Mouse (Mus musculus) CH12.LX (cell line): Measurements from ENCODE around the gene Slain1. TPM values are rescaled to one million over a fixed set of nuclear protein-coding genes. Genes with fewer than 3 reads are reported as not detected.

Experiments used
- DNase-seq: peaks from one replicate; pipeline ENCODE4 v3.0.0-alpha.2; 2013; ENCODE audit errors: extremely low read depth
- H3K27ac ChIP-seq: 2 replicates; pipeline ENCODE4 v1.5.1; 2012; ENCODE audit warnings: low read depth, mild to moderate bottlenecking, control low read depth, moderate library complexity; ENCODE audit not compliant: insufficient read depth
- H3K27me3 ChIP-seq: replicated peaks from 2 replicates; pipeline ENCODE3; 2012; ENCODE audit warnings: inconsistent platforms
- H3K36me3 ChIP-seq, 2 experiments: replicated peaks in 1 of 2; 2 replicates each; pipeline versions ENCODE3 to v1.6.1; 2012; ENCODE audit warnings: inconsistent platforms in 1 of 2, low read length in 1 of 2, mild to moderate bottlenecking in 1 of 2, mixed read lengths in 1 of 2, moderate library complexity in 1 of 2; ENCODE audit not compliant: control insufficient read depth in 1 of 2, insufficient read depth in 1 of 2
- H3K4me1 ChIP-seq, 2 experiments: 2 replicates each; pipeline ENCODE4 v1.6.1; 2012; ENCODE audit warnings: inconsistent platforms in 1 of 2, moderate library complexity in 1 of 2; ENCODE audit not compliant: insufficient read depth in 2 of 2, control insufficient read depth in 1 of 2
- H3K4me2 ChIP-seq: 2 replicates; pipeline ENCODE4 v1.6.1; 2012; ENCODE audit warnings: low read depth, mild to moderate bottlenecking, control low read depth; ENCODE audit not compliant: poor library complexity, insufficient read depth, severe bottlenecking
- H3K4me3 ChIP-seq, 3 experiments: fragments of 150-350 bp in 1 of 3; sonication (generic) in 1 of 3; replicated peaks in 1 of 3; 2 replicates each; pipeline versions ENCODE3 to v1.5.1; 2011 to 2012; ENCODE audit warnings: low read depth in 2 of 3, low read length in 2 of 3, mild to moderate bottlenecking in 2 of 3, moderate library complexity in 2 of 3, control low read depth in 1 of 3, improper control_type of control experiment in 1 of 3, inconsistent platforms in 1 of 3, mixed read lengths in 1 of 3; ENCODE audit not compliant: poor library complexity in 1 of 3
- H3K79me2 ChIP-seq: replicated peaks from 2 replicates; pipeline ENCODE4 v1.6.1; 2012; ENCODE audit warnings: mild to moderate bottlenecking, moderate library complexity; ENCODE audit not compliant: control insufficient read depth, poor library complexity, insufficient read depth, severe bottlenecking; ENCODE audit errors: extremely low read depth
- H3K9ac ChIP-seq: 2 replicates; pipeline ENCODE4 v1.6.1; 2012; ENCODE audit warnings: low read depth, mild to moderate bottlenecking, control low read depth, moderate library complexity; ENCODE audit not compliant: insufficient read depth
- H3K9me3 ChIP-seq: replicated peaks from 2 replicates; pipeline ENCODE3; 2012; ENCODE audit warnings: low read length, inconsistent platforms, mixed read lengths
- BHLHE40 ChIP-seq: IDR thresholded peaks from 2 replicates; pipeline ENCODE4 v1.6.1; 2011; ENCODE audit warnings: mild to moderate bottlenecking, low read depth, low read length, improper control_type of control experiment
- CTCF ChIP-seq, 2 experiments: IDR thresholded peaks in 1 of 2; conservative IDR thresholded peaks in 1 of 2; 2 replicates each; pipeline ENCODE4 v1.5.1; 2011 to 2012; ENCODE audit warnings: low read depth in 2 of 2, low read length in 2 of 2, improper control_type of control experiment in 1 of 2, inconsistent platforms in 1 of 2, mild to moderate bottlenecking in 1 of 2, moderate library complexity in 1 of 2
- E2F4 ChIP-seq: IDR thresholded peaks from 2 replicates; pipeline ENCODE4 v1.6.1; 2011; ENCODE audit warnings: low read depth, low read length, improper control_type of control experiment; ENCODE audit not compliant: insufficient replicate concordance
- ELF1 ChIP-seq: IDR thresholded peaks from 2 replicates; pipeline ENCODE4 v1.6.1; 2014; ENCODE audit warnings: low read depth, mild to moderate bottlenecking, inconsistent platforms, low read length, improper control_type of control experiment
- ETS1 ChIP-seq: conservative IDR thresholded peaks from 2 replicates; pipeline ENCODE4 v1.6.1; 2012; ENCODE audit warnings: low read depth, mild to moderate bottlenecking, inconsistent platforms, low read length, improper control_type of control experiment, moderate library complexity
- GABPA ChIP-seq: IDR thresholded peaks from 2 replicates; pipeline ENCODE4 v1.6.1; 2012; ENCODE audit warnings: low read depth, low read length, improper control_type of control experiment, inconsistent platforms; ENCODE audit not compliant: insufficient replicate concordance
- JUND ChIP-seq: conservative IDR thresholded peaks from 2 replicates; pipeline ENCODE4 v1.6.1; 2011; ENCODE audit warnings: low read depth, low read length, improper control_type of control experiment
- KAT2A ChIP-seq: IDR thresholded peaks from 2 replicates; pipeline ENCODE4 v1.6.1; 2012; ENCODE audit warnings: low read length, improper control_type of control experiment, inconsistent platforms; ENCODE audit not compliant: insufficient replicate concordance
- MAFK ChIP-seq: IDR thresholded peaks from 2 replicates; pipeline ENCODE4 v1.6.1; 2011; ENCODE audit warnings: low read length, improper control_type of control experiment; ENCODE audit not compliant: insufficient replicate concordance
- MXI1 ChIP-seq: IDR thresholded peaks from 2 replicates; pipeline ENCODE4 v1.6.1; 2011; ENCODE audit warnings: mild to moderate bottlenecking, low read depth, low read length, improper control_type of control experiment
- MYC ChIP-seq: IDR thresholded peaks from 2 replicates; pipeline ENCODE4 v1.6.1; 2011; ENCODE audit warnings: low read depth, mild to moderate bottlenecking, improper control_type of control experiment, low read length
- NELFE ChIP-seq: IDR thresholded peaks from 2 replicates; pipeline ENCODE4 v1.6.1; 2011; ENCODE audit warnings: low read depth, low read length, improper control_type of control experiment
- POLR2AphosphoS2 ChIP-seq: IDR thresholded peaks from 2 replicates; pipeline ENCODE4 v1.6.1; 2011; ENCODE audit warnings: low read depth, low read length, improper control_type of control experiment
- RAD21 ChIP-seq: IDR thresholded peaks from 2 replicates; pipeline ENCODE4 v1.6.1; 2011; ENCODE audit warnings: low read depth, mild to moderate bottlenecking, low read length, improper control_type of control experiment, moderate library complexity
- SMC3 ChIP-seq: IDR thresholded peaks from 2 replicates; pipeline ENCODE4 v1.6.1; 2011; ENCODE audit warnings: low read depth, low read length, improper control_type of control experiment
- UBTF ChIP-seq: IDR thresholded peaks from 2 replicates; pipeline ENCODE4 v1.6.1; 2012; ENCODE audit warnings: low read depth, mild to moderate bottlenecking, inconsistent platforms, low read length, improper control_type of control experiment, moderate library complexity
- ZC3H11A ChIP-seq: IDR thresholded peaks from 2 replicates; pipeline ENCODE4 v1.6.1; 2012; ENCODE audit warnings: low read depth, mild to moderate bottlenecking, inconsistent platforms, low read length, improper control_type of control experiment
- ZKSCAN1 ChIP-seq: IDR thresholded peaks from 2 replicates; pipeline ENCODE4 v1.6.1; 2012; ENCODE audit warnings: low read depth, inconsistent platforms, low read length, improper control_type of control experiment, borderline replicate concordance
- ZMIZ1 ChIP-seq: IDR thresholded peaks from 2 replicates; pipeline ENCODE4 v1.6.1; 2012; ENCODE audit warnings: low read depth, mild to moderate bottlenecking, inconsistent platforms, low read length, improper control_type of control experiment
- dilution Hi-C: fragments of 300-500 bp; cut with MboI; formaldehyde crosslinking; loops from 2 replicates; pipeline ENCODE4 v1.14.3; 2020; ENCODE audit warnings: low sequenced_read_pairs; ENCODE audit not compliant: extremely low pct_unique_long_range_greater_than_20kb, extremely low pct_ligation_motif_present
- in situ Hi-C: fragments of 300-500 bp; cut with MboI; formaldehyde crosslinking; loops from 3 replicates; pipeline ENCODE4 v1.14.3; 2019; ENCODE audit warnings: low sequenced_read_pairs, low pct_ligation_motif_present, low pct_unique_long_range_greater_than_20kb, mixed read lengths
- polyA plus RNA-seq: library from polyadenylated mRNA; unstranded; fragments of >175 nt; gene quantifications from 2 replicates; pipeline ENCODE4 v1.2.1, GENCODE M21; 2012; ENCODE audit warnings: low read depth; ENCODE audit not compliant: insufficient read length
- total RNA-seq, 2 experiments: library from RNA; depleted of rRNA; stranded (reverse); fragments of 300-350 nt in 1 of 2; fragments of >200 nt in 1 of 2; gene quantifications; 2 replicates each; pipeline ENCODE4 v1.2.3; 2012 to 2014

The Slain1 gene
- total and polyA plus RNA-seq, 3 experiments = 13.1 to 15.9 (median 13.6) TPM

DNA sequence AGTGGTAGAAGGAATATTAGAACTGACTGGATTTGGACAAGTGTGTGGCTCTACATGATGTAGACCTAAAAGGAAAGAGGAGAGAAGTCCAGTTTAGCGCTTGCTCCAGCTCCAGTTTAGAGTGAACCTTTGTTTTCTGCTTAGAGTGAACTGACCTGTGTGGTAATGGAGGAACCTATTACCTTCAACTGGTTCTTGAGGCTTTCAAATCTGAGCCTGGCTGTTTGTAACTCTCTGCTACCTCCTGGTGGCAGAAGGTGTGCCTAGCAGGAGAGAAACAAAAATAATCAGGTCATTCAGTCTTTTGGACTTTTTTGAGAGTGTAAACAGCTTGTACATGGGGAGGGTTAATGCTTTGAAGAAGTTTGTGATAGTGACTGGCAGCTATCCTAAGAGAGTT lies 44.3 kb downstream of the Slain1 start:
- TF ChIP-seq E2F4 (no peak), POLR2AphosphoS2 (no peak), ZKSCAN1 (no peak), CTCF (conservative IDR thresholded peaks at IDR 0.05 in 1 of 2, IDR thresholded peaks at IDR 0.05 in 1 of 2; ENCODE audit: low read depth in 2 of 2, low read length in 2 of 2) (peak; percentile 87 to 98), MAFK (no peak), ZC3H11A (peak; percentile 98), SMC3 (peak; percentile 100), BHLHE40 (peak; percentile 48), NELFE (no peak), ELF1 (no peak), ZMIZ1 (no peak), JUND (no peak), RAD21 (peak; percentile 99), MXI1 (no peak), KAT2A (no peak), GABPA (no peak), ETS1 (no peak)
- Histone ChIP-seq H3K9ac (no peak overlapping the region), H3K4me2 (no peak overlapping the region), H3K4me1 (no peaks in the 10 kb centered on the region), H3K9me3 (no peaks in the 10 kb centered on the region), H3K79me2 (no peaks in the 10 kb centered on the region), H3K27me3 (no peaks in the 10 kb centered on the region), H3K36me3 (peaks cover 8 to 32% of the 10 kb centered on the region in 2 experiments), H3K4me3 (no peak overlapping the region), H3K27ac (no peak overlapping the region)
- in situ Hi-C loops = loop anchor here (25.0 kb wide), 2 partner anchors 332 to 632 kb away; partner anchors contain the start of gene Cln5
- DNase-seq = peak; percentile 74
- dilution Hi-C loops = no loop called here

GRCm38 (mm10) chr14:103695620-103696019 lies 45.6 kb downstream of the Slain1 start:
- H3K4me2 ChIP-seq = no peak overlapping the region
- H3K4me1 ChIP-seq = peaks cover 0 to 3% of the 10 kb centered on the region in 2 experiments; a peak in 1 of 4 replicates
- DNase-seq = no peak
- peaks cover 8 to 31% of the 10 kb centered on the region in 2 experiments for H3K36me3 ChIP-seq
- H3K4me3 ChIP-seq = no peak overlapping the region
- H3K27ac ChIP-seq = no peak overlapping the region
- H3K9ac ChIP-seq = no peak overlapping the region
- in situ Hi-C loops = loop anchor here (5.0 to 25.0 kb wide), 3 partner anchors 138 to 633 kb away; partner anchors contain the start of gene Cln5
- no peaks in the 10 kb centered on the region for H3K27me3 ChIP-seq
- H3K79me2 ChIP-seq = no peaks in the 10 kb centered on the region
- dilution Hi-C loops = no loop called here
- no peaks in the 10 kb centered on the region for H3K9me3 ChIP-seq
- TF ChIP-seq ZMIZ1 (no peak), E2F4 (no peak), UBTF (no peak), MXI1 (no peak), MYC (no peak)
